Mouse (Mus musculus): Measurements from ENCODE around the gene Ppa1. TPM values are rescaled to one million over a fixed set of nuclear protein-coding genes. Genes with fewer than 3 reads are reported as not detected.

Ppa1 gene
- polyA plus RNA-seq, 1 experiment, result 121 TPM

GRCm38 (mm10) chr10:61648737-61649645 is 639 bp downstream of the Ppa1 start:
- TF ChIP-seq POLR2A (IDR thresholded peaks at IDR 0.05; ENCODE audit: borderline replicate concordance, extremely low read depth, insufficient read depth, insufficient read length, poor library complexity, severe bottlenecking), result no peak
- no peak for TF ChIP-seq CTCF (IDR thresholded peaks at IDR 0.05; ENCODE audit: borderline replicate concordance, extremely low read depth, insufficient read depth, insufficient read length)
- DNase-seq (ENCODE audit: low read depth), result no peak

- TF ChIP-seq POLR2A (IDR thresholded peaks at IDR 0.05; ENCODE audit: borderline replicate concordance, extremely low read depth, insufficient read depth, insufficient read length, poor library complexity, severe bottlenecking) (no peak), CTCF (IDR thresholded peaks at IDR 0.05; ENCODE audit: borderline replicate concordance, extremely low read depth, insufficient read depth, insufficient read length) (no peak)
- DNase-seq (ENCODE audit: low read depth), result no peak
Measured at GRCm38 (mm10) chr10:61654105-61654504, 5.8 kb downstream of the Ppa1 start.

- TF ChIP-seq CTCF (IDR thresholded peaks at IDR 0.05; ENCODE audit: borderline replicate concordance, extremely low read depth, insufficient read depth, insufficient read length), result no peak
- TF ChIP-seq POLR2A (IDR thresholded peaks at IDR 0.05; ENCODE audit: borderline replicate concordance, extremely low read depth, insufficient read depth, insufficient read length, poor library complexity, severe bottlenecking), result no peak
- DNase-seq (ENCODE audit: low read depth), result no peak
Measured at GRCm38 (mm10) chr10:61654691-61655090, 6.3 kb downstream of the Ppa1 start.

- TF ChIP-seq POLR2A (IDR thresholded peaks at IDR 0.05; ENCODE audit: borderline replicate concordance, extremely low read depth, insufficient read depth, insufficient read length, poor library complexity, severe bottlenecking), result no peak
- no peak for TF ChIP-seq CTCF (IDR thresholded peaks at IDR 0.05; ENCODE audit: borderline replicate concordance, extremely low read depth, insufficient read depth, insufficient read length)
- no peak for DNase-seq (ENCODE audit: low read depth)
Measured at GRCm38 (mm10) chr10:61655188-61655587, 6.8 kb downstream of the Ppa1 start.

DNA sequence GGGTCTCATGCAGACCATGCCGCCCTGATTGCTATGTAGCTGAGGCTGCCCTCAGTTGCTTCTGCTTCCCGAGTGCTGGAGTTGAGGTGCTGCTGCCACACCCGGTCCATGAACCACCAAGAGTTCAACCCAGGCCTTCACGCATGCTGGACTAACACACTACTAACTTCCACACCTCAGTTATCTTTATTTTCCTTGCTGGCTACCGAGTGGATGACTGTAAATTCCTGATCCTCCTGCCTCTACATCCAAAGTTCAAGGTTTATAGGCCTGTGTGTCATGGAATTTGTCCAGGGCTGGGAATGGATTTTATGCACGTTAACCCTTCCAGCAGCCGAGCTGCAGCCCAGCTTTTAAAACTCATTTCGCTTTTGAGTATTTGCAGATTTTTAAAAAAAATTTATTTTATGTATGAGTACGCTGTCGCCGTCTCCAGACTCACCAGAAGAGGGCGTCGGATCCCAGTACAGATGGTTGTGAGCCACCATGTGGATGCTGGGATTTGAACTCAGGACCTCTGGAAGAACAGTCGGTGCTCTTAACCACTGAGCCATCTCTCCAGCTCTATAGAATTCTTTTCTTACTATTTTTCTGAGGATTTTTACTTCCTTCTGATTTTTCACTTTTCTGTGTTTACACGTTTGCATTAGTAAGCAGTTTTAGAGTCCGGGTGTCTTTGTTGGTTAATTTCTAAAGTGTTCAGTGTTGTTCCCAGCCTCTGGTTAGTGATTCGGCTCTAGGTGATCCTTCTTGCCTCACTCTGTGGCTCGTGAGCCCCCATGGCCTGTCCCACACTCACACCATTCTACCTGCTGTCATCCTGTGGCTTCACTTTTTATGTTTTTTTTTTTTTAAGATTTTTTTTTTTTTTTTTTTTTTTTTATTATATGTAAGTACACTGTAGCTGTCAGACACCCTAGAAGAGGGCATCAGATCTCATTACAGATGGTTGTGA is 8.9 kb downstream of the Ppa1 start:
- DNase-seq (ENCODE audit: low read depth), result no peak
- TF ChIP-seq CTCF (IDR thresholded peaks at IDR 0.05; ENCODE audit: borderline replicate concordance, extremely low read depth, insufficient read depth, insufficient read length), result no peak
- TF ChIP-seq POLR2A (IDR thresholded peaks at IDR 0.05; ENCODE audit: borderline replicate concordance, extremely low read depth, insufficient read depth, insufficient read length, poor library complexity, severe bottlenecking), result no peak

DNA sequence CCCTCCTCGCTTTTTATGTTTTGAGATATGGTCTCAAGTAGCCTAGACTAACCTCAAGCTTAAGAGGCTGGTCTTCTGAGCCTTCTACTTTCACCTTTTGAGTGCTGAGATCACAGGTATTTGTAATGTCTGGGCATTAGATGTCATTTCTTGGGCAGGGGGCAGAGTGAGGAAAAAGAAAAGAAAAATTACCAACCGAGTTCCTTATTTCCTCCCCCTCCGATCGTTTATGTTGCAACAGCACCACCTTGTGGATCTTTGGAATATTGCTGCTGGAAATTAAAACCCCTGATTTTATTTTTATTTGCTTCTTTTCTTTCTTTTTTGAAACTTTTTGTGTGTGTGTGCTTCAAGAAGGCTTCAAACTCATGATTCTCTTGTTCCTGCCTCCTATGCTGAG is 9.6 kb downstream of the Ppa1 start:
- TF ChIP-seq CTCF (IDR thresholded peaks at IDR 0.05; ENCODE audit: borderline replicate concordance, extremely low read depth, insufficient read depth, insufficient read length), result peak; percentile 61; the same call in 1 of the 2 replicates
- TF ChIP-seq POLR2A (IDR thresholded peaks at IDR 0.05; ENCODE audit: borderline replicate concordance, extremely low read depth, insufficient read depth, insufficient read length, poor library complexity, severe bottlenecking), result no peak
- peak; percentile 66 for DNase-seq (ENCODE audit: low read depth)

DNA sequence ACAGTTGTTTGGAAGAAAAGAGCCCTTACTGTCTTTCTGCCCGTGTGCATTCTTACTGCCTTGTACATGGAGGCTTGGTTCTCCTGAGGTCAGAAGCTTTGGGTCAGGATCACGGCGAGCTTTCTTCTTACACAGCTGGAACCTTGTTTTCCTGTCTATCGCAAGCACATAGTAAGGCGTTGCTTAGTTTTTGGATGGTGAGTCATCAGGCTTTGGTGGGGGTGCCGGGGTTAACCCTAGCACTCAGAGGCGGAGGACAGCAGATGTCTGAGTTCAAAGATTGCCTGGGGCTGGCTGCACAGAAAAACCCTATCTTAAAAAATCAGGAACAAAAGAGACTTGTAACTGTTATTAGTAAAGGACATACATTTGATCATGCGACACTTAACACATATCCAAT is 13.5 kb downstream of the Ppa1 start:
- TF ChIP-seq CTCF (IDR thresholded peaks at IDR 0.05; ENCODE audit: borderline replicate concordance, extremely low read depth, insufficient read depth, insufficient read length) (no peak), POLR2A (IDR thresholded peaks at IDR 0.05; ENCODE audit: borderline replicate concordance, extremely low read depth, insufficient read depth, insufficient read length, poor library complexity, severe bottlenecking) (no peak)
- DNase-seq (ENCODE audit: low read depth), result no peak

DNA sequence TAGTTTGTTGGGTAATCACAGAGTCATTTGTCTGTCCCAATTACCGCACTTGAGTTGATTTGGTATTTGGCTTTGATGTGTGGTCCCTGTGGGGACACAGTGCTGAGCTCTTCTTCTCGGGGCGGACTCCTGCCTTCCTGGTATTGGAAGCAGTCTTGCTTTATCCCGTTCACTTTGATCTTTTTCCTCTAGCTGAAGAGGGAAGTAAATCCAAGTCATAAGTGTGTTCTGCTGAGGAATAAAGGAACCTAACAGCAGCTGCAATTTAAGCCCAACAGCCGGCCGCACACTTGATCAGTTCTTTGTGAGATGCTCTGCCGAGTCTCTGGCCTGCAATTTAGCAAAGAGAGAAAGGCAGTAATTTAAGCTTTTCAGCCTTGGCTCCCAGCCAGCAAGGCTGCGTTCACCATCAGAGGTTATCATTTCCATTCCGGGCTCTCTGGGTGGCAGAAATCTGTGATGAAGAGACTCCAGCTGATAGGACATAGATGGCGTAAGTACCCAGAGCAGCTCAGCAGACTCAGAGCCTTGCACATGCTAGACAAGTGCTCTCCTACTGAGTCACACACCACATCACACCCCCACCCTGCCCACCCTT is 14.1 kb downstream of the Ppa1 start:
- DNase-seq (ENCODE audit: low read depth), result peak; percentile 93
- TF ChIP-seq POLR2A (IDR thresholded peaks at IDR 0.05; ENCODE audit: borderline replicate concordance, extremely low read depth, insufficient read depth, insufficient read length, poor library complexity, severe bottlenecking) (no peak), CTCF (IDR thresholded peaks at IDR 0.05; ENCODE audit: borderline replicate concordance, extremely low read depth, insufficient read depth, insufficient read length) (no peak)

GRCm38 (mm10) chr10:61665111-61665510 is 16.8 kb downstream of the Ppa1 start:
- TF ChIP-seq POLR2A (IDR thresholded peaks at IDR 0.05; ENCODE audit: borderline replicate concordance, extremely low read depth, insufficient read depth, insufficient read length, poor library complexity, severe bottlenecking) (no peak), CTCF (IDR thresholded peaks at IDR 0.05; ENCODE audit: borderline replicate concordance, extremely low read depth, insufficient read depth, insufficient read length) (no peak)
- DNase-seq (ENCODE audit: low read depth), result no peak

GRCm38 (mm10) chr10:61665651-61666050 is 17.3 kb downstream of the Ppa1 start:
- no peak for DNase-seq (ENCODE audit: low read depth)
- TF ChIP-seq CTCF (IDR thresholded peaks at IDR 0.05; ENCODE audit: borderline replicate concordance, extremely low read depth, insufficient read depth, insufficient read length), result no peak
- no peak for TF ChIP-seq POLR2A (IDR thresholded peaks at IDR 0.05; ENCODE audit: borderline replicate concordance, extremely low read depth, insufficient read depth, insufficient read length, poor library complexity, severe bottlenecking)

DNA sequence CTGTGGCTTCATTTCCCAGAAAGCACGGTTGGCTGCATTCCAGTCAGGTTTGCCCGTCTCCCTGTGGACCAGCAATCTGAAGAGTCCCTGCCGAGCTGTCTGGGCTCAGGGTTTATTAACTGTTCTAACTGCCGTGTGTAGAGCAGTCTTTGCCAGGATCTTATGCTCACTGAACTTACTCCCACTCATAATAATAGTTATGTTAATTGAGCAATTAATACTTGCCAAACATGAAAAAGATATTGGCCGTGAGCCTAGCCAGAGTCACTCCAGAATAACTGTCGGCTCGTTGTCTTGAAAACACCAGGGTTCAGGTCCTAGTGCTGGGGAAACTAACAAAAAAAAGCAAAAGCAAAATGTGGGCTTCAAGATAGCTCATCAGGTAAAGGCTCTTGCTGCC is 20.9 kb downstream of the Ppa1 start:
- TF ChIP-seq POLR2A (IDR thresholded peaks at IDR 0.05; ENCODE audit: borderline replicate concordance, extremely low read depth, insufficient read depth, insufficient read length, poor library complexity, severe bottlenecking) (no peak), CTCF (IDR thresholded peaks at IDR 0.05; ENCODE audit: borderline replicate concordance, extremely low read depth, insufficient read depth, insufficient read length) (no peak)
- peak; percentile 68 for DNase-seq (ENCODE audit: low read depth)

All from brain, embryonic 14.5 days (tissue).